Mouse (Mus musculus): ENCODE data around the gene Tmem150c.

DNA sequence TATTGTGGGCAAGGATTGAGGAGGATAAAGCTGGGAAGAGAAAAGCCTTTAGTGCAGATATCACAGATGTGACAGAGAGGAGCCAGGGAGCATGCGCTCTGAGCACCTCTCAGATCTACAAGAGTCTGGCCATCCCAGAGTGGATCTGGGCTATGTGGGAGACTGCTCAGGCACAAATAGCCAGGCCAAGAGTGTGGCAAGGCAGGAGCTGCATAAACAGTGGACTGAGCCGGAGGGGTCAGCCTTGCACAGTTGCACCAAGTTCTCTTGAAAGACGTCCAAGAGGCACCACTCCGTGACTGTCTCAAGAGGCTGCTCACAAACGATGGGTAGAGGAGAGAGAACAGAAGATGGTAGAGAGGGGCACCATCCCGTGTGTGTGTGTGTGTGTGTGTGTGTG is 47.1 kb upstream of the Tmem150c start:
- TF ChIP-seq CTCF (IDR thresholded peaks at IDR 0.05; ENCODE audit: borderline replicate concordance, extremely low read depth, insufficient read depth, insufficient read length) (no peak), POLR2A (IDR thresholded peaks at IDR 0.05; ENCODE audit: borderline replicate concordance, extremely low read depth, insufficient read depth, insufficient read length, poor library complexity, severe bottlenecking) (no peak)

Data from brain, embryonic 14.5 days (tissue).